Mouse (Mus musculus) midbrain, embryonic 11.5 days (tissue): ENCODE measurements around the gene Wnt5a. TPM values are rescaled to one million over a fixed set of nuclear protein-coding genes. Genes with fewer than 3 reads are reported as not detected.

Experiments
- ATAC-seq: fragments of 200-750 bp; cut with Nextera tagmentation; 2 replicates; pipeline ENCODE4 v1.8.0; 2017; ENCODE audit warnings: moderate TSS enrichment, moderate library complexity; ENCODE audit not compliant: low FRiP score
- DNase-seq: peaks from one replicate; pipeline ENCODE4 v3.0.0; 2015; ENCODE audit warnings: low spot score; ENCODE audit errors: missing footprints
- H3K27ac ChIP-seq: fragments of 300-500 bp; sonication (generic); 2 replicates; pipeline ENCODE4 v1.5.1; 2014; ENCODE audit warnings: low read depth, low read length
- H3K27me3 ChIP-seq: fragments of 300-500 bp; sonication (generic); 2 replicates; pipeline ENCODE4 v1.6.1; 2014; ENCODE audit warnings: mild to moderate bottlenecking, low read length, moderate library complexity, mixed read lengths; ENCODE audit not compliant: control insufficient read depth, insufficient read depth
- H3K36me3 ChIP-seq: fragments of 300-500 bp; sonication (generic); 2 replicates; pipeline ENCODE4 v1.6.1; 2014; ENCODE audit warnings: mild to moderate bottlenecking, low read length, moderate library complexity, mixed read lengths; ENCODE audit not compliant: control insufficient read depth, insufficient read depth
- H3K4me1 ChIP-seq: fragments of 300-500 bp; sonication (generic); 2 replicates; pipeline ENCODE4 v1.6.1; 2014; ENCODE audit warnings: low read length; ENCODE audit not compliant: control insufficient read depth, insufficient read depth
- H3K4me2 ChIP-seq: fragments of 300-500 bp; sonication (generic); 2 replicates; pipeline ENCODE4 v1.6.1; 2014; ENCODE audit warnings: mild to moderate bottlenecking, moderate library complexity
- H3K4me3 ChIP-seq: fragments of 300-500 bp; sonication (generic); 2 replicates; pipeline ENCODE4 v1.5.1; 2014; ENCODE audit warnings: low read depth, low read length
- H3K9ac ChIP-seq: fragments of 300-500 bp; sonication (generic); 2 replicates; pipeline ENCODE4 v1.6.1; 2014; ENCODE audit warnings: low read length
- H3K9me3 ChIP-seq: fragments of 300-500 bp; sonication (generic); 2 replicates; pipeline ENCODE4 v1.6.1; 2016; ENCODE audit warnings: low read length; ENCODE audit not compliant: control insufficient read depth
- WGBS: fragments of 180-500 bp; shearing (Covaris S2); extraction: QIAGEN DNeasy Blood & Tissue Kit; methylation state at CpG from one replicate; pipeline ENCODE4 v1.1.7; 2014; 5-methylcytosine and 5-hydroxymethylcytosine counted together
- polyA plus RNA-seq: library from polyadenylated mRNA; unstranded; fragments of >200 nt; fragmentation: Nextera tagmentation; extraction: Ambion mirVana; gene quantifications from 2 replicates; pipeline ENCODE4 v1.2.1, GENCODE M21; 2014

The Wnt5a gene
- polyA plus RNA-seq: 27.8 and 31.3 TPM in 2 replicates

GRCm38 (mm10) chr14:28504101-28505050, at the start of gene Wnt5a:
TSS of gene Wnt5a (plus strand) at chr14:28504750.
- H3K9ac ChIP-seq: peak within 1 kb of the TSS; percentile 87
- 2% methylated on average over 53 of the region's 53 CpGs for WGBS
- H3K27me3 ChIP-seq: peaks cover 11% of the 10 kb centered on the region
- H3K36me3 ChIP-seq: no peaks in the 10 kb centered on the region
- H3K4me1 ChIP-seq: peaks cover 16% of the 10 kb centered on the region
- H3K4me2 ChIP-seq: peak within 1 kb of the TSS; percentile 95
- peak; percentile 36 for ATAC-seq
- no peaks in the 10 kb centered on the region for H3K9me3 ChIP-seq
- peak within 1 kb of the TSS; percentile 92 for H3K27ac ChIP-seq
- peak within 1 kb of the TSS; percentile 70 for H3K4me3 ChIP-seq
- peak; percentile 97 for DNase-seq

GRCm38 (mm10) chr14:28456372-28457076, 48.0 kb upstream of the Wnt5a start:
- H3K36me3 ChIP-seq: no peaks in the 10 kb centered on the region
- ATAC-seq (no peak), DNase-seq (no peak)
- H3K27ac ChIP-seq: no peak overlapping the region
- H3K4me1 ChIP-seq: peaks cover 13% of the 10 kb centered on the region
- no peaks in the 10 kb centered on the region for H3K27me3 ChIP-seq
- WGBS: 86% methylated on average over 7 of the region's 7 CpGs
- no peaks in the 10 kb centered on the region for H3K9me3 ChIP-seq
- H3K4me2 ChIP-seq: no peak overlapping the region
- no peak overlapping the region for H3K9ac ChIP-seq
- H3K4me3 ChIP-seq: no peak overlapping the region

GRCm38 (mm10) chr14:28457428-28457827, 47.1 kb upstream of the Wnt5a start:
- ATAC-seq (no peak), DNase-seq (no peak)
- Histone ChIP-seq H3K9me3 (no peaks in the 10 kb centered on the region), H3K9ac (no peak overlapping the region), H3K4me3 (no peak overlapping the region), H3K27me3 (no peaks in the 10 kb centered on the region), H3K36me3 (no peaks in the 10 kb centered on the region), H3K4me1 (peaks cover 6% of the 10 kb centered on the region), H3K4me2 (no peak overlapping the region), H3K27ac (no peak overlapping the region)
- WGBS: 79% methylated on average over 3 of the region's 3 CpGs

GRCm38 (mm10) chr14:28467956-28468355, 36.6 kb upstream of the Wnt5a start:
- Histone ChIP-seq H3K36me3 (no peaks in the 10 kb centered on the region), H3K27ac (no peak overlapping the region), H3K4me2 (no peak overlapping the region), H3K4me1 (peaks cover 4% of the 10 kb centered on the region; the same call in 1 of the 2 replicates), H3K9ac (no peak overlapping the region), H3K9me3 (no peaks in the 10 kb centered on the region), H3K27me3 (no peaks in the 10 kb centered on the region), H3K4me3 (no peak overlapping the region)
- ATAC-seq (no peak), DNase-seq (no peak)
- 83% methylated on average over 5 of the region's 5 CpGs for WGBS

- H3K27me3 ChIP-seq: no peaks in the 10 kb centered on the region
- DNase-seq (peak; percentile 44), ATAC-seq (no peak)
- no peak overlapping the region for H3K27ac ChIP-seq
- peaks cover 4% of the 10 kb centered on the region; the same call in 1 of the 2 replicates for H3K4me1 ChIP-seq
- no peak overlapping the region for H3K4me3 ChIP-seq
- H3K9me3 ChIP-seq: no peaks in the 10 kb centered on the region
- H3K36me3 ChIP-seq: no peaks in the 10 kb centered on the region
- 35% methylated on average over 4 of the region's 4 CpGs for WGBS
- no peak overlapping the region for H3K4me2 ChIP-seq
- H3K9ac ChIP-seq: no peak overlapping the region
Observed at GRCm38 (mm10) chr14:28469696-28470095, 34.9 kb upstream of the Wnt5a start.

GRCm38 (mm10) chr14:28470212-28470611, 34.3 kb upstream of the Wnt5a start:
- no peaks in the 10 kb centered on the region for H3K9me3 ChIP-seq
- ATAC-seq (no peak), DNase-seq (no peak)
- H3K9ac ChIP-seq: no peak overlapping the region
- H3K27me3 ChIP-seq: no peaks in the 10 kb centered on the region
- H3K4me1 ChIP-seq: peaks cover 5% of the 10 kb centered on the region; the same call in 1 of the 2 replicates
- H3K4me3 ChIP-seq: no peak overlapping the region
- no peak overlapping the region for H3K27ac ChIP-seq
- H3K36me3 ChIP-seq: no peaks in the 10 kb centered on the region
- no peak overlapping the region for H3K4me2 ChIP-seq
- 80% methylated on average over 6 of the region's 6 CpGs for WGBS

GRCm38 (mm10) chr14:28475012-28475411, 29.5 kb upstream of the Wnt5a start:
- Histone ChIP-seq H3K9ac (no peak overlapping the region), H3K36me3 (no peaks in the 10 kb centered on the region), H3K27ac (no peak overlapping the region), H3K9me3 (no peaks in the 10 kb centered on the region), H3K4me1 (peaks cover 10% of the 10 kb centered on the region), H3K4me2 (no peak overlapping the region), H3K4me3 (no peak overlapping the region), H3K27me3 (no peaks in the 10 kb centered on the region)
- ATAC-seq (no peak), DNase-seq (no peak)
- WGBS: 43% methylated on average over 3 of the region's 3 CpGs

GRCm38 (mm10) chr14:28475421-28475820, 29.1 kb upstream of the Wnt5a start:
- Histone ChIP-seq H3K4me2 (peak overlapping the region; percentile 15; the same call in 1 of the 2 replicates), H3K4me3 (no peak overlapping the region), H3K27me3 (no peaks in the 10 kb centered on the region), H3K4me1 (peaks cover 10% of the 10 kb centered on the region), H3K36me3 (no peaks in the 10 kb centered on the region), H3K27ac (no peak overlapping the region), H3K9ac (peak overlapping the region; percentile 27; the same call in 1 of the 2 replicates), H3K9me3 (no peaks in the 10 kb centered on the region)
- WGBS: 37% methylated on average over 7 of the region's 7 CpGs
- DNase-seq: no peak
- no peak for ATAC-seq

- Histone ChIP-seq H3K27me3 (no peaks in the 10 kb centered on the region), H3K4me3 (no peak overlapping the region), H3K27ac (no peak overlapping the region), H3K36me3 (no peaks in the 10 kb centered on the region), H3K9ac (no peak overlapping the region), H3K4me2 (no peak overlapping the region), H3K4me1 (peaks cover 10% of the 10 kb centered on the region), H3K9me3 (no peaks in the 10 kb centered on the region)
- no peak for ATAC-seq
- 48% methylated on average over 3 of the region's 3 CpGs for WGBS
- no peak for DNase-seq
Observed at GRCm38 (mm10) chr14:28476746-28477145, 27.8 kb upstream of the Wnt5a start.
